Mouse (Mus musculus) heart, postnatal 14 days (tissue): Measurements from ENCODE around the gene Olfr1134. TPM values are rescaled to one million over a fixed set of nuclear protein-coding genes. Genes with fewer than 3 reads are reported as not detected.
"Not testable (repeated sequence)": the region's sequence is repeated elsewhere in the genome, so short reads cannot be mapped to it uniquely, and the experiment has no call there.

ENCODE experiments used
- DNase-seq, 2 experiments: peaks; one replicate each; pipeline ENCODE4 v3.0.0; 2021 to 2022
- intact Hi-C: fragments of 180-260 bp; cut with DNase I; formaldehyde crosslinking; loops from one replicate; pipeline ENCODE4 v1.15.1; 2025
- long read RNA-seq, 2 experiments: library from polyadenylated mRNA; stranded (forward); transcript quantifications; one replicate each; pipeline ENCODE4 v2.0.0; 2021
- total RNA-seq, 2 experiments: library from RNA; stranded (reverse); gene quantifications; 2 replicates each; pipeline ENCODE4 v1.2.3; 2021

The Olfr1134 gene
- not detected for total RNA-seq
- long read RNA-seq, experiment 1: 0 reads
- long read RNA-seq, experiment 2: 0 reads

DNA sequence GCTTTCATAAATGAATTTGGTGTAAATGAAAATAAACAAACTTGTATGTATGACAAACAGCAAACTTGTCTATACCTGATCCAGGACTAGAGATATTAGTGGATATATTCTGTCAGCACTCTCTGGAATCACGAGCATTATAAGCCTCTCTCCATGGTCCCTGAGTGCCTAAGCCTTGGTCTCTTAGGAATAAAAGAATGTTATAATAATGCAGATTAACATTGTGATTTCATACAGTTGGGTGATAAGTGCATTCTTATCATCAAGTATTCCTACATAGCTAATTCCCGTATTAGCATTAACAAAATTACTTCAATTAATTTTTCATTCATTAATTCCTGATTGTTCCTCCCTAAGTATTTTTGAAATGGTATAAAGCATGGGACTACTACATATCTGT, at the start of gene Olfr1134:
Gene Olfr1134, minus strand, starts transcription at position 101 of the 400 bp plus-strand sequence.
- DNase-seq: no peak
- intact Hi-C loops: no loop called here

DNA sequence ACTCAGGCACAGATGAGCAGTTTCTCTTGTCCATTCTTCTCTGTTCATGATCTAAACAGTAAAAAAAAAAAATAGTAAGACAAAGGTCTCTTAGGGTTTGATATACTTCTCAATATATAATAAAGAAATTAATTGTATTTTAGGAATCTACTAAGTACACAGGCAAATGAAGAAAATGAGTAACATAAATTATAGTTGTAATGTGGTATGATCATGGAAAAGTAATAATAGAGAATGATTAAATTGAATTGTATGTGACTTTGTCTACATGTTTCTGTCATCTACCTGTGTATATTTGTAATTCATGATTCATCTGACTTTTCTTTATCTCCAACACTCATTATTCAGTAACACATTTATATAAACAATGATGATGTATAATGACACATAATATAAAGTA, 35.6 kb upstream of the Olfr1134 start, which contains the start of gene Olfr1136:
Gene Olfr1136, minus strand, starts transcription at position 101 of the 400 bp plus-strand sequence.
- intact Hi-C loops: no loop called here
- no peak for DNase-seq

DNA sequence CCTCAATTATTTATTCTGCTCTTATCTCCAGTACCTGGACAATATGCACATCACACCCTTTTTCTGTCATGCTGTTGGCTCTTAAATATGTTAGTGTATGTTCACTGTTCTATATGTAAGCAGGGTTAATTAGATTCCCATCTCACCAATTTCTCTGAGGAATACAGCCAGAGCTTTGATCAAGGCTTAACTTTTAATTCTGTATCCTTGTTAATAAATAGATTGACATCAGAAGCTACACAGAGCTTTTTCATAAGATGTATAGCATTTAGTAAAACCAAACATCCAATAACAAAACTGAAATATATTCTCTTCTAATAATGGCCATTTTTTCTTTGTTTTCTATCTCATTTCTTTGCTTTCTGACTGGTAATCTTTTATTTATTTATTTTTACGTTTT, 15.3 kb upstream of the Olfr1134 start, which contains the start of gene Olfr1135:
Gene Olfr1135, minus strand, starts transcription at position 101 of the 400 bp plus-strand sequence.
- intact Hi-C loops: no loop called here
- DNase-seq: no peak

DNA sequence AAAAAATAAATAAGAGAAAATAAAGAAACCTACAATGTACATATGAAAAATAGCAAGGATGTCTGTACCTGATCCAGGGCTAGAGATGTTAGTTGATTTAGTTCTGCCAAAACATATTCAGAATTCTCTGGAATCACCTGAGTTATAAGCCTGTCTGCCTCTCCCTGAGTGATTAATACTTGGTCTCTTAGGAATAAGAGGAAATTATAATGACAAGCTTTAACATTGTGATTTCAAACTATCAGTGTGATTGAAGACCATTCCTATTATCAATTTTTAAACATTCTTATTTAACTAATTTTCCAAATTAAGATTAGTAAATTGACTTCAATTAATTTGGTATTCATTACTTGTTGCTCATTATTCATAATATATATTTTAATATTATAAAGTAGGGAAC, 11.0 kb downstream of the Olfr1134 start, which contains the start of gene Olfr1133:
Gene Olfr1133, minus strand, starts transcription at position 101 of the 400 bp plus-strand sequence.
- intact Hi-C loops: no loop called here
- no peak for DNase-seq

DNA sequence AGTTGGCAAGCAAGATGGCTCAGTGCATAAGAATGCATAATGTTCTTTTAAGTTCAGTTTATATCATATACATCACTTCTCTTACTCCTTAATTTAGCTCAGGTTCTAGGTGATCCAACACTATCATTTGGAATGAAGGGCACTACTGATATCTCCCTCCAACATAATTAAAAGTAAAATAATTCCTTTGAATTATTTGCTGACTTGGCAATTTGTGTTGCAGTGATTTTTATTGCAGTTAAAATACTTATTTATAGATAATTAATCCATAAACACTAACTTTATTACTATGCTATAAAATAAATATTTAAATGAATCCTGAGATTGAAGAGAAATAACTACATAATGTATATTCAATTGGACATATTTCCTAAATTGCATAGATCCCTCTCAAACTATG, 15.8 kb downstream of the Olfr1134 start:
- no peak for DNase-seq
- intact Hi-C loops: no loop called here

GRCm38 (mm10) chr2:87637435-87637834, 20.8 kb downstream of the Olfr1134 start, which contains the start of gene Olfr1132:
TSS of gene Olfr1132 (minus strand) at chr2:87637535.
- intact Hi-C loops: no loop called here
- no peak for DNase-seq

DNA sequence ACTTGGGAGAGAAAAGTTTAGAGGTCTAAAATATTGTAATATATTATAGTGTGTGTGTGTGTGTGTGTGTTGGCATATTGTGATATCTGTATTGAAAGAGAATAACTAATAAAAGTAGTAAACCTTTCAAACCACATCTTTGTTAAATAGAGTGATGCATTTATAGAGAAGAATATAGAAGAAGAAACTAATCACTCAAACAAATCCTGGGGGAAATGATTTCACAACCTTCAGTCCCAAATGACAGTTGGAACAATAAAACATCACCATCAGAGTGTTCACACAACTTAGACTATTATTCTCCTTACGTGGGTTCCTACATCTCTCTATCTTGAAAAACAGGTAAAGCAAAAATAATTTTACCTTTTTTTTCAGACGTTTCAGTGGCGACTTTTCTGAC, 31.5 kb downstream of the Olfr1134 start, which contains the start of gene Olfr1131:
Gene Olfr1131, plus strand, starts transcription at position 301 of the 400 bp plus-strand sequence.
- DNase-seq: no peak
- intact Hi-C loops: no loop called here

DNA sequence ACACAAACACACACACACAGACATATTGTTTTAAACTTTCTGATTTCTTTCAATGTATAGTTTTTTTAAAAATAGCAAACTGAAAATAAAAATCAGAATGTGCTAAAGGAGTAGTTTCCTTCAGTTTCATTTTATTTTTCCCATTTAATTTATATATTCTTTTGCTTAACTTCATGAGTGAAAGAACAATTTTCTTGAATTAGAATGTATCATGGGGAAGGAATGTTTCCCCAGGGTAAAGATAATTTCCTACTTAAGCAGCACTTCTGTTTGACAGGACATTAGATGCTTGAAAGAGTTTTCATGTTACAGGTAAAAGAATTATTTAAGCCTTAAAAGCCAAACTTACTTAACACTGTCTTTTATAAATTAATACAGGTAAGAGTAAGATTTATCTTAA, 52.3 kb downstream of the Olfr1134 start, which contains the start of gene Olfr1130:
Gene Olfr1130, plus strand, starts transcription at position 301 of the 400 bp plus-strand sequence.
- DNase-seq, intact Hi-C loops: not testable (repeated sequence)

Other genes with a start within 250 kb of the Olfr1134 start
- gene Olfr1123, start 241.8 kb downstream of the Olfr1134 start, total RNA-seq: not detected
- gene Olfr1124, start 228.2 kb downstream of the Olfr1134 start, total RNA-seq: not detected
- not detected for gene Olfr1126, start 204.5 kb downstream of the Olfr1134 start, total RNA-seq
- gene Pramel7, start 161.4 kb downstream of the Olfr1134 start, total RNA-seq: not detected
- gene Pramel6, start 151.9 kb downstream of the Olfr1134 start, total RNA-seq: not detected
- not detected for gene Olfr153, start 126.7 kb downstream of the Olfr1134 start, total RNA-seq
- not detected for gene Olfr1128, start 112.9 kb downstream of the Olfr1134 start, total RNA-seq
- gene Olfr1129, start 84.6 kb downstream of the Olfr1134 start, total RNA-seq: not detected
- gene Olfr1130, start 52.2 kb downstream of the Olfr1134 start, total RNA-seq: not detected
- gene Olfr1131, start 31.4 kb downstream of the Olfr1134 start, total RNA-seq: not detected
- not detected for gene Olfr1132, start 20.9 kb downstream of the Olfr1134 start, total RNA-seq
- not detected for gene Olfr1133, start 11.1 kb downstream of the Olfr1134 start, total RNA-seq
- not detected for gene Olfr1135, start 15.2 kb upstream of the Olfr1134 start, total RNA-seq
- not detected for gene Olfr1136, start 35.5 kb upstream of the Olfr1134 start, total RNA-seq
- not detected for gene Olfr1137, start 54.7 kb upstream of the Olfr1134 start, total RNA-seq
- gene Olfr1138, start 81.5 kb upstream of the Olfr1134 start, total RNA-seq: not detected
- not detected for gene Olfr1140, start 85.3 kb upstream of the Olfr1134 start, total RNA-seq
- not detected for gene Olfr1141, start 95.5 kb upstream of the Olfr1134 start, total RNA-seq
- gene Olfr152, start 121.0 kb upstream of the Olfr1134 start, total RNA-seq: not detected
- not detected for gene Olfr1143, start 142.1 kb upstream of the Olfr1134 start, total RNA-seq
- gene Olfr1145, start 151.4 kb upstream of the Olfr1134 start, total RNA-seq: not detected
- not detected for gene Olfr1148, start 172.1 kb upstream of the Olfr1134 start, total RNA-seq
- not detected for gene Olfr1150-ps1, start 185.5 kb upstream of the Olfr1134 start, total RNA-seq
- not detected for gene Olfr1151, start 197.4 kb upstream of the Olfr1134 start, total RNA-seq
- not detected for gene Olfr1152, start 208.0 kb upstream of the Olfr1134 start, total RNA-seq
- not detected for gene Olfr1153, start 236.5 kb upstream of the Olfr1134 start, total RNA-seq
- not detected for gene Olfr1154, start 246.7 kb upstream of the Olfr1134 start, total RNA-seq